Mouse (Mus musculus): ENCODE measurements around the gene Upk1b. TPM values are rescaled to one million over a fixed set of nuclear protein-coding genes. Genes with fewer than 3 reads are reported as not detected.
"Not testable (repeated sequence)": the region's sequence is repeated elsewhere in the genome, so short reads cannot be mapped to it uniquely, and the experiment has no call there.

Upk1b gene
- 5.3 and 7.4 TPM in 2 replicates for polyA plus RNA-seq (2012; rRNA removed)

- H3K27ac ChIP-seq (ENCODE audit: insufficient read depth, low read depth, low read length): no peak within 1 kb of the TSS
- TF ChIP-seq POLR2A (IDR thresholded peaks at IDR 0.05; ENCODE audit: low read depth, low read length) (no peak), CTCF (conservative IDR thresholded peaks at IDR 0.05; ENCODE audit: insufficient read depth, insufficient read length, low read depth, low read length) (no peak)
- no peak for DNase-seq
- no peaks in the 10 kb centered on the region for H3K27me3 ChIP-seq (replicated peaks; ENCODE audit: control insufficient read depth, insufficient read depth, low read length)
- 22% methylated on average over 10 of the region's 10 CpGs for WGBS
- no peak within 1 kb of the TSS for H3K4me3 ChIP-seq (ENCODE audit: insufficient read depth, low read depth, low read length)
- no peaks in the 10 kb centered on the region for H3K36me3 ChIP-seq (ENCODE audit: control insufficient read depth, insufficient read depth, low read length)
- H3K4me1 ChIP-seq (ENCODE audit: control insufficient read depth, insufficient read depth, low read length): no peaks in the 10 kb centered on the region
Measured at GRCm38 (mm10) chr16:38800091-38800490, at the start of gene Upk1b. Gene Upk1b, minus strand, starts transcription at chr16:38800328.

GRCm38 (mm10) chr16:38828649-38829048, 28.5 kb upstream of the Upk1b start, which contains the start of gene 4930435E12Rik:
Gene 4930435E12Rik, minus strand, starts transcription at chr16:38828749.
- H3K27me3 ChIP-seq (replicated peaks; ENCODE audit: control insufficient read depth, insufficient read depth, low read length): no peaks in the 10 kb centered on the region
- WGBS: 74% methylated on average over 3 of the region's 3 CpGs
- TF ChIP-seq CTCF (conservative IDR thresholded peaks at IDR 0.05; ENCODE audit: insufficient read depth, insufficient read length, low read depth, low read length): no peak
- no peak for TF ChIP-seq POLR2A (IDR thresholded peaks at IDR 0.05; ENCODE audit: low read depth, low read length)
- DNase-seq: no peak
- no peak within 1 kb of the TSS for H3K27ac ChIP-seq (ENCODE audit: insufficient read depth, low read depth, low read length)
- H3K36me3 ChIP-seq (ENCODE audit: control insufficient read depth, insufficient read depth, low read length): no peaks in the 10 kb centered on the region
- no peaks in the 10 kb centered on the region for H3K4me1 ChIP-seq (ENCODE audit: control insufficient read depth, insufficient read depth, low read length)
- H3K4me3 ChIP-seq (ENCODE audit: insufficient read depth, low read depth, low read length): no peak within 1 kb of the TSS

GRCm38 (mm10) chr16:38812521-38812920, 12.4 kb upstream of the Upk1b start:
- H3K36me3 ChIP-seq (ENCODE audit: control insufficient read depth, insufficient read depth, low read length): no peaks in the 10 kb centered on the region
- H3K27ac ChIP-seq (ENCODE audit: insufficient read depth, low read depth, low read length): no peak overlapping the region
- WGBS: 29% methylated on average over 8 of the region's 8 CpGs
- no peaks in the 10 kb centered on the region; the same call in 1 of the 2 replicates for H3K27me3 ChIP-seq (replicated peaks; ENCODE audit: control insufficient read depth, insufficient read depth, low read length)
- no peaks in the 10 kb centered on the region for H3K4me1 ChIP-seq (ENCODE audit: control insufficient read depth, insufficient read depth, low read length)
- no peak overlapping the region for H3K4me3 ChIP-seq (ENCODE audit: insufficient read depth, low read depth, low read length)
- TF ChIP-seq CTCF (conservative IDR thresholded peaks at IDR 0.05; ENCODE audit: insufficient read depth, insufficient read length, low read depth, low read length): peak; percentile 82
- no peak for TF ChIP-seq POLR2A (IDR thresholded peaks at IDR 0.05; ENCODE audit: low read depth, low read length)
- DNase-seq: peak; percentile 70

GRCm38 (mm10) chr16:38810196-38810595, 10.1 kb upstream of the Upk1b start:
- Histone ChIP-seq H3K36me3 (ENCODE audit: control insufficient read depth, insufficient read depth, low read length) (no peaks in the 10 kb centered on the region), H3K27me3 (replicated peaks; ENCODE audit: control insufficient read depth, insufficient read depth, low read length) (no peaks in the 10 kb centered on the region), H3K27ac (ENCODE audit: insufficient read depth, low read depth, low read length) (no peak overlapping the region), H3K4me1 (ENCODE audit: control insufficient read depth, insufficient read depth, low read length) (no peaks in the 10 kb centered on the region), H3K4me3 (ENCODE audit: insufficient read depth, low read depth, low read length) (no peak overlapping the region)
- TF ChIP-seq CTCF (conservative IDR thresholded peaks at IDR 0.05; ENCODE audit: insufficient read depth, insufficient read length, low read depth, low read length) (no peak), POLR2A (IDR thresholded peaks at IDR 0.05; ENCODE audit: low read depth, low read length) (no peak)
- no peak for DNase-seq
- WGBS: 80% methylated on average over 5 of the region's 5 CpGs

GRCm38 (mm10) chr16:38807796-38808195, 7.7 kb upstream of the Upk1b start:
- 88% methylated on average over 5 of the region's 5 CpGs for WGBS
- not testable (repeated sequence) for H3K27ac ChIP-seq (ENCODE audit: insufficient read depth, low read depth, low read length)

GRCm38 (mm10) chr16:38798957-38799450, 1.1 kb downstream of the Upk1b start:
- TF ChIP-seq POLR2A (IDR thresholded peaks at IDR 0.05; ENCODE audit: low read depth, low read length): no peak
- no peak for DNase-seq
- no peak overlapping the region for H3K4me3 ChIP-seq (ENCODE audit: insufficient read depth, low read depth, low read length)
- H3K4me1 ChIP-seq (ENCODE audit: control insufficient read depth, insufficient read depth, low read length): no peaks in the 10 kb centered on the region
- WGBS: 80% methylated on average over 3 of the region's 3 CpGs
- H3K27ac ChIP-seq (ENCODE audit: insufficient read depth, low read depth, low read length): no peak overlapping the region
- no peaks in the 10 kb centered on the region for H3K27me3 ChIP-seq (replicated peaks; ENCODE audit: control insufficient read depth, insufficient read depth, low read length)
- H3K36me3 ChIP-seq (ENCODE audit: control insufficient read depth, insufficient read depth, low read length): no peaks in the 10 kb centered on the region

More at GRCm38 (mm10) chr16:38807796-38808195, 7.7 kb upstream of the Upk1b start:
- H3K36me3 ChIP-seq (ENCODE audit: control insufficient read depth, insufficient read depth, low read length); DNase-seq; H3K27me3 ChIP-seq (replicated peaks; ENCODE audit: control insufficient read depth, insufficient read depth, low read length); H3K4me3 ChIP-seq (ENCODE audit: insufficient read depth, low read depth, low read length); H3K4me1 ChIP-seq (ENCODE audit: control insufficient read depth, insufficient read depth, low read length): not testable (repeated sequence)

- Histone ChIP-seq H3K27me3 (replicated peaks; ENCODE audit: control insufficient read depth, insufficient read depth, low read length) (no peaks in the 10 kb centered on the region), H3K4me3 (ENCODE audit: insufficient read depth, low read depth, low read length) (no peak overlapping the region), H3K4me1 (ENCODE audit: control insufficient read depth, insufficient read depth, low read length) (no peaks in the 10 kb centered on the region), H3K27ac (ENCODE audit: insufficient read depth, low read depth, low read length) (no peak overlapping the region), H3K36me3 (ENCODE audit: control insufficient read depth, insufficient read depth, low read length) (no peaks in the 10 kb centered on the region)
- no peak for TF ChIP-seq CTCF (conservative IDR thresholded peaks at IDR 0.05; ENCODE audit: insufficient read depth, insufficient read length, low read depth, low read length)
- TF ChIP-seq POLR2A (IDR thresholded peaks at IDR 0.05; ENCODE audit: low read depth, low read length): no peak
- no peak for DNase-seq
- WGBS: 45% methylated on average over 6 of the region's 6 CpGs
Measured at GRCm38 (mm10) chr16:38793120-38793519, 7.0 kb downstream of the Upk1b start.

- H3K27ac ChIP-seq (ENCODE audit: insufficient read depth, low read depth, low read length): no peak overlapping the region
- no peak for DNase-seq
- H3K27me3 ChIP-seq (replicated peaks; ENCODE audit: control insufficient read depth, insufficient read depth, low read length): no peaks in the 10 kb centered on the region
- TF ChIP-seq CTCF (conservative IDR thresholded peaks at IDR 0.05; ENCODE audit: insufficient read depth, insufficient read length, low read depth, low read length) (no peak), POLR2A (IDR thresholded peaks at IDR 0.05; ENCODE audit: low read depth, low read length) (no peak)
- H3K4me1 ChIP-seq (ENCODE audit: control insufficient read depth, insufficient read depth, low read length): no peaks in the 10 kb centered on the region
- no peaks in the 10 kb centered on the region for H3K36me3 ChIP-seq (ENCODE audit: control insufficient read depth, insufficient read depth, low read length)
- no peak overlapping the region for H3K4me3 ChIP-seq (ENCODE audit: insufficient read depth, low read depth, low read length)
- WGBS: 78% methylated on average over 3 of the region's 3 CpGs
Measured at GRCm38 (mm10) chr16:38789966-38790365, 10.2 kb downstream of the Upk1b start.

All from kidney, adult 2 months (tissue).